Mouse (Mus musculus): ENCODE data around the gene B230118H07Rik. TPM values are rescaled to one million over a fixed set of nuclear protein-coding genes. Genes with fewer than 3 reads are reported as not detected.

The B230118H07Rik gene
- polyA plus RNA-seq, 1 experiment from 2014 or later = 60.3 TPM

DNA sequence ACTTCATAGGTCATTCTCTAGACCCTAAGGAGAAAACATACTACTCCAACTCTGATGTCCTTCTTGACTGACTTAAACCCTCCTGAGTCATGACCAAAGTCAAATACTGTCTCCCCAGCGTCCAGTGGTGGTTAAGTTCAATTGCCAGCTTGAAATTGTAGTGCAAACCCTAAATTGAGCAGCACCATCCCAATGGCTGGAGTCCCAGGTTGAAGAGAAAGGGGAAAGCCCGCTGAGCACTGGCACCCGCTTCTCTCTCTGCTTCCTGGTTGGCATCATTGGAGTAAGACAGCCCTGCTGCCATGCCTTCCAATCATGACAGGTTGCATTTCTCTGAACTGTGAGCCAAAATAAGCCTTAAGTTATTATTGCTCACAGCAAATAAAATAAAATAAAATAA lies 89.9 kb downstream of the B230118H07Rik start:
- Histone ChIP-seq H3K4me3 (ENCODE audit: low read length) (no peak overlapping the region), H3K4me2 (ENCODE audit: low read depth, low read length) (no peak overlapping the region), H3K4me1 (ENCODE audit: control insufficient read depth, insufficient read depth, low read length) (peaks cover 5% of the 10 kb centered on the region), H3K9ac (ENCODE audit: low read length) (no peak overlapping the region), H3K27me3 (ENCODE audit: control insufficient read depth, insufficient read depth, low read length) (no peaks in the 10 kb centered on the region), H3K27ac (ENCODE audit: low read length) (no peak overlapping the region), H3K9me3 (replicated peaks; ENCODE audit: control insufficient read depth, low read length) (no peaks in the 10 kb centered on the region), H3K36me3 (ENCODE audit: control insufficient read depth, insufficient read depth) (no peaks in the 10 kb centered on the region)
- ATAC-seq (replicated peaks; ENCODE audit: extremely low read depth, insufficient read depth, low FRiP score) = no peak
- 90% methylated on average over 3 of the region's 3 CpGs for WGBS

GRCm38 (mm10) chr2:101555886-101556285 lies 93.4 kb downstream of the B230118H07Rik start:
- Histone ChIP-seq H3K27ac (ENCODE audit: low read length) (no peak overlapping the region), H3K4me2 (ENCODE audit: low read depth, low read length) (no peak overlapping the region), H3K36me3 (ENCODE audit: control insufficient read depth, insufficient read depth) (no peaks in the 10 kb centered on the region), H3K9me3 (replicated peaks; ENCODE audit: control insufficient read depth, low read length) (no peaks in the 10 kb centered on the region), H3K27me3 (ENCODE audit: control insufficient read depth, insufficient read depth, low read length) (no peaks in the 10 kb centered on the region), H3K4me3 (ENCODE audit: low read length) (no peak overlapping the region), H3K9ac (ENCODE audit: low read length) (no peak overlapping the region), H3K4me1 (ENCODE audit: control insufficient read depth, insufficient read depth, low read length) (peaks cover 5% of the 10 kb centered on the region)
- 42% methylated on average over 1 of the region's 1 CpGs for WGBS
- no peak for ATAC-seq (replicated peaks; ENCODE audit: extremely low read depth, insufficient read depth, low FRiP score)

GRCm38 (mm10) chr2:101553851-101554250 lies 95.5 kb downstream of the B230118H07Rik start:
- H3K4me1 ChIP-seq (ENCODE audit: control insufficient read depth, insufficient read depth, low read length) = peaks cover 5% of the 10 kb centered on the region
- H3K4me2 ChIP-seq (ENCODE audit: low read depth, low read length) = no peak overlapping the region
- no peaks in the 10 kb centered on the region for H3K27me3 ChIP-seq (ENCODE audit: control insufficient read depth, insufficient read depth, low read length)
- no peak for ATAC-seq (replicated peaks; ENCODE audit: extremely low read depth, insufficient read depth, low FRiP score)
- H3K36me3 ChIP-seq (ENCODE audit: control insufficient read depth, insufficient read depth) = no peaks in the 10 kb centered on the region
- no peak overlapping the region for H3K27ac ChIP-seq (ENCODE audit: low read length)
- 83% methylated on average over 5 of the region's 5 CpGs for whole genome bisulfite sequencing
- no peak overlapping the region for H3K4me3 ChIP-seq (ENCODE audit: low read length)
- H3K9me3 ChIP-seq (replicated peaks; ENCODE audit: control insufficient read depth, low read length) = no peaks in the 10 kb centered on the region
- H3K9ac ChIP-seq (ENCODE audit: low read length) = no peak overlapping the region

DNA sequence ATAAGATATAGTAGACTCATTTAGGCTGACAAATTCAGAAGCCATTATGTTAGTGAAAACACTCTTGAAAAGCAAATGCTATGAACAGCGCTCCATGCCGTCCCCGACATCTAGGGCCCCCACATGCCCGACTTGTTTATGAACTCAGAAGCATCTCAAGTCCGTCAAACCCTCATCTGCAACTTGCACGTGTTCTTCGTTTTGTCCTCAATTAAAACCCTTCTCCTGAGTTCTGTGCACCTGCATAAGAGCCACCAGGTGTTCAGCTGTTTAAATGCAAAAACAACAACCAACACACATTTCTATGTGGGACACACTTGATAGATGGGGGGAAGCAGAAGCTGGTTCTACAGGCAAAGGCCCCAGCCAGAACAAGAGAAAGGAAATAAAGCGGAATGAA lies 97.0 kb downstream of the B230118H07Rik start:
- peaks cover 5% of the 10 kb centered on the region for H3K4me1 ChIP-seq (ENCODE audit: control insufficient read depth, insufficient read depth, low read length)
- no peak overlapping the region for H3K4me3 ChIP-seq (ENCODE audit: low read length)
- H3K9me3 ChIP-seq (replicated peaks; ENCODE audit: control insufficient read depth, low read length) = no peaks in the 10 kb centered on the region
- no peak overlapping the region for H3K9ac ChIP-seq (ENCODE audit: low read length)
- ATAC-seq (replicated peaks; ENCODE audit: extremely low read depth, insufficient read depth, low FRiP score) = 0 out of 2 replicates have a peak, but pooled peaks have one; percentile 19
- H3K4me2 ChIP-seq (ENCODE audit: low read depth, low read length) = no peak overlapping the region
- 78% methylated on average over 8 of the region's 8 CpGs for WGBS
- H3K27me3 ChIP-seq (ENCODE audit: control insufficient read depth, insufficient read depth, low read length) = no peaks in the 10 kb centered on the region
- H3K36me3 ChIP-seq (ENCODE audit: control insufficient read depth, insufficient read depth) = no peaks in the 10 kb centered on the region
- H3K27ac ChIP-seq (ENCODE audit: low read length) = no peak overlapping the region

DNA sequence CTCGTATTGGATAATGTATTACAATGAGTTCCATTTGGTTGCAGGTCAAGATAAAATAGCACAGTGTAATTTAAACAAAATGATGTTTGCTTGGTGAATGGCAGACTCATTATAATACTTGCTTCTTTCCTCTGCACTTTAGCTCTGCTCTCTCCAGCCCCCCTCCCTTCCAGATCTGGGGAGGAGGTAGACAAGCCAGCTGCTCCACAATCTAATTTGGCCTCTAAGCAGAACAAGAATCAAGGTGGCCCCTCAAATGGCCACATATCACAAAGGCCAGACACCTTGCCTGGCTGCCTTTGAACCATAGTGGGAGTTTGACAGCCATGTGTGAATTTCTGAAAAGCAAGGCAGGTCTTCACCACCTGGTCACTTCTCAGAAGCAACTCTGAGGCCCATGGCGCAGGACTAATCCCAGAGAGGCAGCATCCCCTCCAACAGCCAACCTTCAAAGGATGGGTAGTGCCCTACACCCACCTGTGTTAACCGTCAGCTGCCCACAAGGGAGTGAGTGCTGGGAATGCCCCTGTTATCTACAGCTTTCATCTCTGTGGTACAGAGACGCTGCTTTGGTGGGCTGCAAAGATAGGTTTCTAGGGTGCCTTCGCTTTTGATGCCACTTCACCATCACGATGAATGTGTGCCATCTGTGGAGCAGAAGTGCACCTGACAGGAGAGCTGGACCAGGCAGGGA lies 98.2 kb downstream of the B230118H07Rik start:
- no peak overlapping the region for H3K9ac ChIP-seq (ENCODE audit: low read length)
- H3K4me1 ChIP-seq (ENCODE audit: control insufficient read depth, insufficient read depth, low read length) = peaks cover 5% of the 10 kb centered on the region
- no peak overlapping the region for H3K27ac ChIP-seq (ENCODE audit: low read length)
- H3K27me3 ChIP-seq (ENCODE audit: control insufficient read depth, insufficient read depth, low read length) = no peaks in the 10 kb centered on the region
- no peak overlapping the region for H3K4me2 ChIP-seq (ENCODE audit: low read depth, low read length)
- H3K36me3 ChIP-seq (ENCODE audit: control insufficient read depth, insufficient read depth) = no peaks in the 10 kb centered on the region
- ATAC-seq (replicated peaks; ENCODE audit: extremely low read depth, insufficient read depth, low FRiP score) = peak; percentile 82
- 69% methylated on average over 6 of the region's 6 CpGs for WGBS
- no peak overlapping the region for H3K4me3 ChIP-seq (ENCODE audit: low read length)
- no peaks in the 10 kb centered on the region for H3K9me3 ChIP-seq (replicated peaks; ENCODE audit: control insufficient read depth, low read length)

GRCm38 (mm10) chr2:101550176-101550575 lies 99.2 kb downstream of the B230118H07Rik start:
- no peaks in the 10 kb centered on the region for H3K9me3 ChIP-seq (replicated peaks; ENCODE audit: control insufficient read depth, low read length)
- H3K27me3 ChIP-seq (ENCODE audit: control insufficient read depth, insufficient read depth, low read length) = no peaks in the 10 kb centered on the region
- ATAC-seq (replicated peaks; ENCODE audit: extremely low read depth, insufficient read depth, low FRiP score) = no peak
- H3K4me3 ChIP-seq (ENCODE audit: low read length) = no peak overlapping the region
- H3K27ac ChIP-seq (ENCODE audit: low read length) = peak overlapping the region; percentile 11; the same call in 1 of the 2 replicates
- WGBS = 48% methylated on average over 2 of the region's 2 CpGs
- no peaks in the 10 kb centered on the region for H3K36me3 ChIP-seq (ENCODE audit: control insufficient read depth, insufficient read depth)
- no peaks in the 10 kb centered on the region for H3K4me1 ChIP-seq (ENCODE audit: control insufficient read depth, insufficient read depth, low read length)
- H3K9ac ChIP-seq (ENCODE audit: low read length) = no peak overlapping the region
- no peak overlapping the region for H3K4me2 ChIP-seq (ENCODE audit: low read depth, low read length)

DNA sequence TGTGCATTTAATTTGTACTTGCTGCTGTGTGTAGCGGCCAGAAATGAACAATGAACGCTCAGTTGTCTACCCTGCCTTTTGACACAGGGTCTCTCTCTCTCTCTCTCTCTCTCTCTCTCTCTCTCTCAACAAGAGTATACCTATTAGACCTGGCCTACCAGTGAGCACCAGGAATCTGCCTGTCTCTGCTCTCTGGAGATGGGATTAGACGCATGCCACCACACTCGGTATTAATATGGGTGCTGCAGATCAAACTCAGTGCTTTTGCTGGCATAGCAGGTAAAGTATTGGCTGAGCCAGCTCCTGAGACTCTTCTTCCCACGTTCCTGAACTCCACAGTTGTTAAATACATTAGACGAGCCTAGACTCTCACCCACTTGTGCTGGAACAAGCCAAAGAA lies 100.5 kb downstream of the B230118H07Rik start:
- Histone ChIP-seq H3K36me3 (ENCODE audit: control insufficient read depth, insufficient read depth) (no peaks in the 10 kb centered on the region), H3K27me3 (ENCODE audit: control insufficient read depth, insufficient read depth, low read length) (no peaks in the 10 kb centered on the region), H3K4me2 (ENCODE audit: low read depth, low read length) (no peak overlapping the region), H3K9ac (ENCODE audit: low read length) (no peak overlapping the region), H3K4me3 (ENCODE audit: low read length) (no peak overlapping the region), H3K4me1 (ENCODE audit: control insufficient read depth, insufficient read depth, low read length) (no peaks in the 10 kb centered on the region), H3K9me3 (replicated peaks; ENCODE audit: control insufficient read depth, low read length) (no peaks in the 10 kb centered on the region), H3K27ac (ENCODE audit: low read length) (no peak overlapping the region)
- WGBS = 73% methylated on average over 6 of the region's 6 CpGs
- no peak for ATAC-seq (replicated peaks; ENCODE audit: extremely low read depth, insufficient read depth, low FRiP score)

DNA sequence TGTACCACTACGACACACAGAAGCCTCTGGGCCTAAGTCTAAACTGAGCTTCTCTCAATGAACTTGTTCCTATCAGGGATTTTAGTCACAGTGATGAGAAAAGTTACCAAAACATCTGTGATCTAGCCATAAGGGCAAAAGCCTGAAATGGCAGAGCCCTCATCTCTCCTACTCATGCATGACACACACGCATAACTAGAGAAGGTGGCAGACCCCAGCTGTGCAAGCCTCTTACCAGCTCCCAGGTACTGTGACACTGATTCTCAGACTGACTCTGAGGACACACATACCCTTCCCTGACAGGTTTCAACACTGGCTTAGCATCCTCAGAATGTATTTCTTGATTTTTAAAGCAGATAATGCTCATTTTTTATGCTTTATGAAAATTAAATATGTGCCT lies 103.7 kb downstream of the B230118H07Rik start:
- WGBS = 83% methylated on average over 2 of the region's 2 CpGs
- no peak overlapping the region for H3K4me3 ChIP-seq (ENCODE audit: low read length)
- H3K27me3 ChIP-seq (ENCODE audit: control insufficient read depth, insufficient read depth, low read length) = no peaks in the 10 kb centered on the region
- H3K27ac ChIP-seq (ENCODE audit: low read length) = no peak overlapping the region
- no peak overlapping the region for H3K9ac ChIP-seq (ENCODE audit: low read length)
- H3K9me3 ChIP-seq (replicated peaks; ENCODE audit: control insufficient read depth, low read length) = no peaks in the 10 kb centered on the region
- H3K4me2 ChIP-seq (ENCODE audit: low read depth, low read length) = no peak overlapping the region
- H3K4me1 ChIP-seq (ENCODE audit: control insufficient read depth, insufficient read depth, low read length) = no peaks in the 10 kb centered on the region
- no peaks in the 10 kb centered on the region for H3K36me3 ChIP-seq (ENCODE audit: control insufficient read depth, insufficient read depth)
- ATAC-seq (replicated peaks; ENCODE audit: extremely low read depth, insufficient read depth, low FRiP score) = no peak

DNA sequence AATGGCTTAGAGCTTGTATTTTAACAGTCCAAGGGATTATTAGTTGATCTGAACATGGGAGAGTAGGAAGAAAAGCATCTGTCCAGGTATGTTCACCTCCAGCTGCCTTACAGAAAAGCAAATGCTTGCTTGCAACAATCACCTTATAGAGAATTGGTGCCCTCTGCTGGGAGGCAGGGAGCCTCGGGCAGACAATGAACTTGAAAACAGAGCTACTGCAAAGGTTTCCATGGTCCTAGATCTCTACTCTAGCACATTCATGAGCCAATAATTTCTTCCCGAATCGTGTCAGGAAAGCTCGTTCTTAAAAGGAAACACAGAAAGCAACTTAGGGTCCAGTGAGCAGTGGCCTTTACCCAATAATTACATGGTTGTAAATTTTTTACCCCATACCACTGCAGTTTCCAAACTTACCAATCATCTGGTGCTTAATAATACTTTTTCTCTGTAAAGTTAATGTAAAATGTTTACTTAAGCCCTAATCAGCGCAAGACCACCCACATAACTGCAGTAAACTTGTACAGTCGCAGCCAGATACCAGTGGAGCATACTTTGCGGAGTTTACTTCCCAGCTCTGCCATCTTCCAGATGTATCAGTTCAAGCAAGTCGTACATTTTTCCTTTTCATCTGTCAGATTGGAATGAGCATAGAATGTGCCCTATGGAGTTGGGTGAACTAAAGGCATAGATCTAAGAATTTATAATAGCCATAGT lies 105.5 kb downstream of the B230118H07Rik start:
- H3K27me3 ChIP-seq (ENCODE audit: control insufficient read depth, insufficient read depth, low read length) = no peaks in the 10 kb centered on the region
- H3K27ac ChIP-seq (ENCODE audit: low read length) = no peak overlapping the region
- ATAC-seq (replicated peaks; ENCODE audit: extremely low read depth, insufficient read depth, low FRiP score) = no peak
- WGBS = 66% methylated on average over 8 of the region's 8 CpGs
- no peaks in the 10 kb centered on the region for H3K36me3 ChIP-seq (ENCODE audit: control insufficient read depth, insufficient read depth)
- no peak overlapping the region for H3K4me3 ChIP-seq (ENCODE audit: low read length)
- H3K9me3 ChIP-seq (replicated peaks; ENCODE audit: control insufficient read depth, low read length) = no peaks in the 10 kb centered on the region
- no peaks in the 10 kb centered on the region for H3K4me1 ChIP-seq (ENCODE audit: control insufficient read depth, insufficient read depth, low read length)
- no peak overlapping the region for H3K4me2 ChIP-seq (ENCODE audit: low read depth, low read length)
- H3K9ac ChIP-seq (ENCODE audit: low read length) = no peak overlapping the region
